Mouse (Mus musculus) forebrain, embryonic 16.5 days (tissue): Measurements from ENCODE around the gene Abhd15. TPM values are rescaled to one million over a fixed set of nuclear protein-coding genes. Genes with fewer than 3 reads are reported as not detected.

Source experiments
- ATAC-seq: fragments of 200-750 bp; cut with Nextera tagmentation; 2 replicates; pipeline ENCODE4 v1.8.0; 2017; ENCODE audit warnings: mild to moderate bottlenecking, moderate library complexity
- H3K27ac ChIP-seq: fragments of 300-500 bp; sonication (generic); 2 replicates; pipeline ENCODE4 v1.5.1; 2014; ENCODE audit warnings: low read length, control low read depth
- H3K27me3 ChIP-seq: fragments of 300-500 bp; sonication (generic); replicated peaks from 2 replicates; pipeline ENCODE4 v1.6.1; 2014; ENCODE audit warnings: low read length; ENCODE audit not compliant: control insufficient read depth, insufficient read depth
- H3K36me3 ChIP-seq: fragments of 300-500 bp; sonication (generic); 2 replicates; pipeline ENCODE4 v1.6.1; 2014; ENCODE audit not compliant: control insufficient read depth, insufficient read depth
- H3K4me1 ChIP-seq: fragments of 300-500 bp; sonication (generic); replicated peaks from 2 replicates; pipeline ENCODE4 v1.6.1; 2014; ENCODE audit warnings: low read length; ENCODE audit not compliant: control insufficient read depth, insufficient read depth
- H3K4me2 ChIP-seq: fragments of 300-500 bp; sonication (generic); 2 replicates; pipeline ENCODE4 v1.6.1; 2014; ENCODE audit warnings: mild to moderate bottlenecking, low read length, control low read depth
- H3K4me3 ChIP-seq: fragments of 300-500 bp; sonication (generic); replicated peaks from 2 replicates; pipeline ENCODE4 v1.5.1; 2014; ENCODE audit warnings: mild to moderate bottlenecking, low read length, control low read depth
- H3K9ac ChIP-seq: fragments of 300-500 bp; sonication (generic); replicated peaks from 2 replicates; pipeline ENCODE4 v1.6.1; 2014; ENCODE audit warnings: low read depth, low read length, control low read depth
- H3K9me3 ChIP-seq: fragments of 300-500 bp; sonication (generic); 2 replicates; pipeline ENCODE4 v1.6.1; 2016; ENCODE audit warnings: low read length; ENCODE audit not compliant: control insufficient read depth
- WGBS: fragments of 180-500 bp; shearing (Covaris S2); extraction: QIAGEN DNeasy Blood & Tissue Kit; methylation state at CpG from one replicate; pipeline ENCODE4 v1.1.7; 2014; 5-methylcytosine and 5-hydroxymethylcytosine counted together
- polyA plus RNA-seq: library from polyadenylated mRNA; unstranded; fragments of >200 nt; fragmentation: Nextera tagmentation; extraction: Ambion mirVana; gene quantifications from 2 replicates; pipeline ENCODE4 v1.2.1, GENCODE M21; 2015

Abhd15 gene
- 1.4 and 1.8 TPM in 2 replicates for polyA plus RNA-seq

DNA sequence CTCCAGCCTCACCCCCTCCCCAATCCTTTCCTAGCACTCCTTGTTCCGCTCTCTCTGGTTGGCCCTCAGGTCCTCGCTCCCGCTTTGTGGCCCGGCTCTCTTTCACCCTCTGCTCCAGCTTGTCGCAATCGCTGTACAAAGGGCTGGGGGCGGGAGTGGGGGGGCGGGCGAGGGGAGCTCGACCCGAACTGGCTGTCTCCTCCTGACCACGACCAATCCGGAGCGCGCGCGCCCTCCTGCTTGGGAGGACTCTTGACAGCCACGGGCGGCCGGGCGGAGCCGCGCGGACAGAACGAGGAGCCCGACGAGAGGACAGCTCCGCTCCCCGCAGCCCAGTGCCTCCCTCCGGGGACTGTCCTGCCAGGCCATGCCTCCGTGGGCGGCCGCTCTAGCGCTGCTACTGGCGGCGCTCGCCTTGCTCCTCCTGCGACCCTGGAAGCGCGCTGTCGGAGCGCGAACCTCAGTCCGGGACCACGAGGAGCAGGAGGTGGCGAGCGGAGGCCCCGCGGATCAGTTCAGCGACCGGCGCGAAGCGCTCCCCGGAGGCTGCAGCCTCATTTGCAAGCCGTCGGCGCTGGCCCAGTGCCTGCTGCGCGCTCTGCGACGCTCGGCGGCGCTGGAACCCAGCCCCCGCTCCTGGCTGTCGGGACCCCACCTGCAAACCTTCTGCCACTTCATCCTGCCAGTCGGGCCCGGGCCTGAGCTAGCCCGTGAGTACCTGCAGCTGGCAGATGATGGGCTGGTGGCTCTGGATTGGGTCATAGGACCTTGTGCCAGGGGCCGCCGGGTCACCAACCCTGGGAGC lies at the start of gene Abhd15:
Gene Abhd15 (plus strand): TSS at position 290 of the 805 bp plus-strand sequence.
- H3K27me3 ChIP-seq, result peaks cover 6% of the 10 kb centered on the region; the same call in 1 of the 2 replicates
- no peaks in the 10 kb centered on the region for H3K36me3 ChIP-seq
- H3K4me3 ChIP-seq, result peak within 1 kb of the TSS; percentile 47
- WGBS, result 0% methylated on average over 56 of the region's 72 CpGs
- peak; percentile 54 for ATAC-seq
- peaks cover 33% of the 10 kb centered on the region for H3K4me1 ChIP-seq
- no peaks in the 10 kb centered on the region for H3K9me3 ChIP-seq
- peak within 1 kb of the TSS; percentile 75 for H3K4me2 ChIP-seq
- no peak within 1 kb of the TSS for H3K27ac ChIP-seq
- peak within 1 kb of the TSS; percentile 54 for H3K9ac ChIP-seq

GRCm38 (mm10) chr11:77466544-77466943 lies 48.4 kb upstream of the Abhd15 start:
- ATAC-seq, result no peak
- Histone ChIP-seq H3K27ac (no peak overlapping the region), H3K27me3 (peaks cover 41% of the 10 kb centered on the region), H3K9me3 (no peaks in the 10 kb centered on the region), H3K4me2 (no peak overlapping the region), H3K4me3 (no peak overlapping the region), H3K9ac (no peak overlapping the region), H3K36me3 (peaks cover 8% of the 10 kb centered on the region), H3K4me1 (peaks cover 21% of the 10 kb centered on the region)
- WGBS, result 43% methylated on average over 9 of the region's 9 CpGs

- no peak overlapping the region for H3K9ac ChIP-seq
- WGBS, result 3% methylated on average over 25 of the region's 25 CpGs
- no peak overlapping the region for H3K27ac ChIP-seq
- 0 out of 2 replicates have a peak, but pooled peaks have one; percentile 14 for ATAC-seq
- no peaks in the 10 kb centered on the region for H3K9me3 ChIP-seq
- H3K36me3 ChIP-seq, result peaks cover 14% of the 10 kb centered on the region
- peaks cover 38% of the 10 kb centered on the region for H3K27me3 ChIP-seq
- H3K4me1 ChIP-seq, result peaks cover 17% of the 10 kb centered on the region
- no peak overlapping the region for H3K4me2 ChIP-seq
- no peak overlapping the region for H3K4me3 ChIP-seq
Observed at GRCm38 (mm10) chr11:77467157-77467556, 47.8 kb upstream of the Abhd15 start.

DNA sequence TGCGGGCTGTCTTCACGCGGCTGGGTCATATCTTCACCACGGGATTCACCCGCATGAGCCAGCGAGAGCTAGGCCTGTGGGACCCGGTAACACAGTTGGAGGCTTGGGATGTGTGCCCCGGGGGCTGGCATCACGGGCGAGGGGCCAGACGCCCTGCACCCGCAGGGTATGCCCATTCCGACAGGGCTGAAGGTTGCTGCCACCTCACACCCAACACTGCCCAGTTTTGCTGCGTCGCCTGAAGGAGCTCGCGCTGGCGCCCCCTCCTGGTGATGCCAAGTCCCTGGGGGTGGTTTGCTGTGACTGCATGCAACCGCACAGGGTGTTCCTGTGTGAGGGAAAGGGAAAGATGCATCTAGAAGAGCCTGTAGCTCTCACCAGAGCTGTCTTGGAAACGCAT lies 47.1 kb upstream of the Abhd15 start:
- Histone ChIP-seq H3K27me3 (peaks cover 38% of the 10 kb centered on the region), H3K9ac (no peak overlapping the region), H3K9me3 (no peaks in the 10 kb centered on the region), H3K36me3 (peaks cover 19% of the 10 kb centered on the region), H3K4me3 (no peak overlapping the region), H3K4me1 (peaks cover 11% of the 10 kb centered on the region), H3K4me2 (no peak overlapping the region), H3K27ac (no peak overlapping the region)
- 13% methylated on average over 20 of the region's 20 CpGs for WGBS
- ATAC-seq, result peak; percentile 51

DNA sequence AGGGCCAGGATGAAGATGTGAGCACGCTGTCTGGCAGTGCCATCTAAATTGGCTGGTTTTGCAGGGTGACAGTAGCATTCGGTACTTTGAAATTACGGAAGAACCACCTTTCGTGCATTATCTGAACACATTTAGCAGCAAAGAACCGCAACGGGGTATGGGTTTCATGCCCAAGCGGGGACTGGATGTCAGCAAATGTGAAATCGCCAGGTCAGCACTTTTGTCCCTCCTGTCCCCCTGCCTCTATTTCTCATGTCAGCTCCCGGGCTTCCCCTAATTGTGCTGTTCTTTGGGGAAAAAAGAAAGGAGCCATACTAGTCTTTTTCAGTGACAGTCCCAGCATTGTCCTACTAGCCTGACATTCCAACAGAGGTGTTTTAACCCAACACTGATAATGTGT lies 46.5 kb upstream of the Abhd15 start:
- H3K4me2 ChIP-seq, result no peak overlapping the region
- no peak overlapping the region for H3K27ac ChIP-seq
- no peak for ATAC-seq
- no peaks in the 10 kb centered on the region for H3K9me3 ChIP-seq
- H3K4me1 ChIP-seq, result peaks cover 8% of the 10 kb centered on the region
- H3K9ac ChIP-seq, result no peak overlapping the region
- peaks cover 33% of the 10 kb centered on the region for H3K27me3 ChIP-seq
- WGBS, result 78% methylated on average over 9 of the region's 9 CpGs
- H3K36me3 ChIP-seq, result peaks cover 19% of the 10 kb centered on the region
- H3K4me3 ChIP-seq, result no peak overlapping the region

DNA sequence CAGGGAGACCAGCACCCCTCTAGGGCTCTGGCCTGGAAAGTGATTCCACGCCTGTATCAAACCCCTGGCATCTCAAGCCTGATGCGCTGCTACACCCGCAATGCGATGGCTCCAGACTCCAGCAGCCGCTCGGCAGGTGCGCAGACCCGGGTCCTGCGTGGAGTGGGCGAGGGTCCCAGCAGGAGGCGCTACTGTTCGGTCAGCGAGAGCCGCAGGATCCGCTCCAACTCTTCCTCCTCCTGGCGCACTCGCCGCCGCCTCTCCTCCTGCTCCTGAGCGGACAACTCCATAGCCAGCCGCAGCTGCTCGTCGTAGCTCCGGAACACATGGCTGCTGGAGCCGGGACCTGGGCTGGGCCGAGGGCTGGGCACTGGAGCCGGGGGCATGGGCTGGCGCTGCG lies 43.5 kb upstream of the Abhd15 start:
- Histone ChIP-seq H3K36me3 (peaks cover 28% of the 10 kb centered on the region), H3K4me3 (no peak overlapping the region), H3K4me2 (no peak overlapping the region), H3K9me3 (no peaks in the 10 kb centered on the region), H3K27me3 (peaks cover 13% of the 10 kb centered on the region), H3K4me1 (peaks cover 8% of the 10 kb centered on the region), H3K27ac (no peak overlapping the region), H3K9ac (no peak overlapping the region)
- WGBS, result 72% methylated on average over 29 of the region's 29 CpGs
- ATAC-seq, result no peak

DNA sequence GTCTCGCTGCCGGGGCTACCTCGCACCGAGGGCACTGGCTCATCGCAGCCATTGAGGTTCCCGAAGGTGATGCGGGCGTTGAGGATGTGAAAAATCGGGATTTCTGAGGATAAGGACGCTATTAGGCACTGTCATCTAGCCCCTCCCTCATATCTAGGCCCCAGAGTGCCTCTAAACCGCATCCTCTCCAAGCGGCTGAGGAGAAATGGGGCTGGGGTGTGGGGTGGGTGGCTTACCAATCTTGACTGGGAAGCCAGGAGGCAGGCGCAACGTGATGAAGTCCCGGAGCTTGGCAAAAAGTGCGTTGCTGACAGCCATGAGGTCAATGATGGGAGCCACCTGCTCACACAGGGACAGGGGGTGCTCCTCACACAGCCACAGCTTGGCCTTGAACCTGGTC lies 42.1 kb upstream of the Abhd15 start:
- Histone ChIP-seq H3K27me3 (peaks cover 1% of the 10 kb centered on the region), H3K9ac (no peak overlapping the region), H3K36me3 (peaks cover 30% of the 10 kb centered on the region), H3K4me2 (no peak overlapping the region), H3K4me3 (no peak overlapping the region), H3K4me1 (peaks cover 2% of the 10 kb centered on the region; the same call in 1 of the 2 replicates), H3K27ac (no peak overlapping the region), H3K9me3 (no peaks in the 10 kb centered on the region)
- WGBS, result 93% methylated on average over 16 of the region's 16 CpGs
- no peak for ATAC-seq

DNA sequence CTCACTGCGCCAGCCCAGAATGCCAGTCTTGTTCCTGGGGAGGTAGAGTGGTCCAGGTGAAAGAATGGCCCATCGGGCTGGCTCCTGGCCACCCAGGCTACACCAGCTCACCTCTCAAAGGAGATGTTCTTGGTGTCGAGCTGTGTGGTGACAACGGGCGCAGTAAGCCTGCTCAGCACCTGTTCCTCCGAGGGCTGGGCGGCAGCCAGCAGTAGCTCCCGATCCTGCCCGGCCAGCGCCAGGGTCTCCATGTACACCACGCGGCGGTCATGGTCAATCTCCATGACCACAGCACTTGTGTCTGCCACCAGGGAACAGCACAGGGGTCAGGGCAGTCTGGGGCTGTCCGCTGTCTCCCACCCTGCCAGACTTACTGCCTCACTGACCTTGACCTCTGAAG lies 38.7 kb upstream of the Abhd15 start:
- Histone ChIP-seq H3K36me3 (peaks cover 24% of the 10 kb centered on the region), H3K4me3 (no peak overlapping the region), H3K9ac (no peak overlapping the region), H3K27ac (no peak overlapping the region), H3K9me3 (no peaks in the 10 kb centered on the region), H3K27me3 (no peaks in the 10 kb centered on the region), H3K4me1 (peaks cover under 1% of the 10 kb centered on the region; the same call in 1 of the 2 replicates), H3K4me2 (no peak overlapping the region)
- no peak for ATAC-seq
- 94% methylated on average over 14 of the region's 14 CpGs for WGBS

DNA sequence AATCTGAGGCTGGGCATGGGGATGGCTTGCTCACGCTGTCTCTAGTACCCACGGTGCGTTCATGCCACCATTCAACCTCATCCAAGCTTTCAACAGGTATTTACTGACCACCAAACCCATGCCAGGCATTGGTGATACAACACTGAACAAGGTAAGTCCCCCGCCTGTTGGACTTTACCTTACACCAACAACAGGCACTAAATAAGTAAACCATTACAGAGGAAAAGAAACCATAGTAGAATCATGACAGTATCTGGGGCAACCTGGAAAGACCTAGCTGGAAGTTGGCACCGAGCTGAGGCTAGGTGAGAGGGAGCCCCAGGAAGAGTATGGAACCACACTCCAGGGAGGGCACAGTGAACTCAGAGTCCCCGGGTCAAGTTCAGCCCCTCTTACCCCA lies 38.0 kb upstream of the Abhd15 start:
- ATAC-seq, result no peak
- no peaks in the 10 kb centered on the region for H3K9me3 ChIP-seq
- H3K4me1 ChIP-seq, result peaks cover 5% of the 10 kb centered on the region; the same call in 1 of the 2 replicates
- H3K4me2 ChIP-seq, result no peak overlapping the region
- H3K36me3 ChIP-seq, result peaks cover 19% of the 10 kb centered on the region
- no peak overlapping the region for H3K9ac ChIP-seq
- no peak overlapping the region for H3K27ac ChIP-seq
- H3K27me3 ChIP-seq, result no peaks in the 10 kb centered on the region
- H3K4me3 ChIP-seq, result no peak overlapping the region
- 94% methylated on average over 6 of the region's 6 CpGs for WGBS
